ENCODE assay signal across 18 mouse cellular contexts in genomic region chr7:64513621-64514020, GRCm38 (mm10). TPM values are rescaled to one million over a fixed set of nuclear protein-coding genes. Genes with fewer than 3 reads are reported as not detected.
DNase-seq lines count a peak whose midpoint lies in the region; ATAC-seq and TF ChIP-seq lines count a peak whose summit lies in the region.
"Had no signal": no experiment of that assay in that cellular context is flagged by ENCODE, and none has a peak within 500 bp of the region (broad histone marks: within the 10 kb centered on the region; RNA-seq: fewer than 3 reads in every experiment).

No protein-coding gene starts in this region.

- no peaks in the 10 kb centered on the region for H3K4me1 ChIP-seq in heart, embryonic 12.5 days (replicated peaks)
- peaks cover 3% of the 10 kb centered on the region for H3K4me1 ChIP-seq in liver, postnatal 0 days (ENCODE audit: insufficient read depth)
- no peaks in the 10 kb centered on the region for H3K4me1 ChIP-seq in liver, embryonic 12.5 days
- H3K4me1 ChIP-seq: embryonic facial prominence, embryonic 13.5 days had no signal

- H3K9ac ChIP-seq in heart, embryonic 12.5 days, result no peak overlapping the region
- no peak overlapping the region for H3K9ac ChIP-seq in liver, postnatal 0 days (replicated peaks)
- no peak overlapping the region for H3K9ac ChIP-seq in liver, embryonic 12.5 days
- H3K9ac ChIP-seq: embryonic facial prominence, embryonic 13.5 days; forebrain, embryonic 12.5 days; hindbrain, embryonic 14.5 days had no signal

- DNase-seq in heart, adult 11 months, result peak; percentile 70
- peak; percentile 53 for DNase-seq in liver, postnatal 0 days
- peak; percentile 34 for DNase-seq in cerebellum, adult 9-10 months
- no peak for DNase-seq in left cerebral cortex, postnatal 25 days (ENCODE audit: low spot score in 2 of 2)
- DNase-seq: adrenal gland, adult 8-10 months; gastrocnemius, postnatal 10 days; heart, adult 2 months had no signal

- no peak for TF ChIP-seq EP300 in liver, postnatal 0 days (IDR thresholded peaks at IDR 0.05; ENCODE audit: low read depth)

- H3K36me3 ChIP-seq in heart, embryonic 12.5 days, result no peaks in the 10 kb centered on the region
- no peaks in the 10 kb centered on the region for H3K36me3 ChIP-seq in liver, postnatal 0 days (replicated peaks; ENCODE audit: insufficient read depth, low read length)
- no peaks in the 10 kb centered on the region for H3K36me3 ChIP-seq in liver, embryonic 12.5 days
- H3K36me3 ChIP-seq: embryonic facial prominence, embryonic 13.5 days; G1E had no signal

- H3K27ac ChIP-seq in heart, embryonic 12.5 days (ENCODE audit: poor library complexity, severe bottlenecking), result no peak overlapping the region
- no peak overlapping the region for H3K27ac ChIP-seq in liver, postnatal 0 days (ENCODE audit: low read depth)
- H3K27ac ChIP-seq in liver, embryonic 12.5 days, result no peak overlapping the region
- H3K27ac ChIP-seq: embryonic facial prominence, embryonic 13.5 days; forebrain, embryonic 12.5 days; heart, adult 2 months; hindbrain, embryonic 10.5 days; hindbrain, embryonic 14.5 days had no signal

- H3K27me3 ChIP-seq in heart, embryonic 12.5 days (replicated peaks), result no peaks in the 10 kb centered on the region
- no peaks in the 10 kb centered on the region for H3K27me3 ChIP-seq in liver, postnatal 0 days (ENCODE audit: insufficient read depth, low read length)
- no peaks in the 10 kb centered on the region for H3K27me3 ChIP-seq in liver, embryonic 12.5 days (replicated peaks)
- H3K27me3 ChIP-seq: embryonic facial prominence, embryonic 13.5 days; forebrain, embryonic 12.5 days had no signal

- intact Hi-C loops in left cerebral cortex, postnatal 25 days (cut with DNase I), result no loop called here

- peaks cover 3% of the 10 kb centered on the region; the same call in 1 of the 2 replicates for H3K9me3 ChIP-seq in heart, embryonic 12.5 days (replicated peaks)
- H3K9me3 ChIP-seq in liver, postnatal 0 days (ENCODE audit: low read length), result no peaks in the 10 kb centered on the region
- H3K9me3 ChIP-seq in liver, embryonic 12.5 days (replicated peaks), result no peaks in the 10 kb centered on the region
- H3K9me3 ChIP-seq: embryonic facial prominence, embryonic 13.5 days; forebrain, embryonic 12.5 days; hindbrain, embryonic 10.5 days had no signal

- WGBS in heart, embryonic 12.5 days, result 86% methylated on average over 3 of the region's 3 CpGs
- 70% methylated on average over 3 of the region's 3 CpGs for WGBS in liver, postnatal 0 days (ENCODE audit: insufficient replicate concordance)
- WGBS in liver, embryonic 12.5 days (ENCODE audit: insufficient replicate concordance), result 77% methylated on average over 3 of the region's 3 CpGs

- H3K4me3 ChIP-seq in heart, embryonic 12.5 days, result no peak overlapping the region
- no peak overlapping the region for H3K4me3 ChIP-seq in liver, postnatal 0 days (ENCODE audit: low read depth, low read length)
- no peak overlapping the region for H3K4me3 ChIP-seq in liver, embryonic 12.5 days
- H3K4me3 ChIP-seq: embryonic facial prominence, embryonic 13.5 days; forebrain, embryonic 12.5 days; heart, adult 2 months; hindbrain, embryonic 10.5 days had no signal

- no peak overlapping the region for H3K4me2 ChIP-seq in heart, embryonic 12.5 days
- H3K4me2 ChIP-seq in liver, postnatal 0 days (ENCODE audit: low read depth, low read length), result no peak overlapping the region
- H3K4me2 ChIP-seq in liver, embryonic 12.5 days, result no peak overlapping the region
- H3K4me2 ChIP-seq: embryonic facial prominence, embryonic 13.5 days; forebrain, embryonic 12.5 days; heart, embryonic 11.5 days; hindbrain, embryonic 14.5 days had no signal

- ATAC-seq in heart, embryonic 12.5 days (ENCODE audit: insufficient number of reproducible peaks, low FRiP score), result no peak
- ATAC-seq in liver, postnatal 0 days, result peak; percentile 96
- ATAC-seq in liver, embryonic 12.5 days, result no peak
- no peak for ATAC-seq in CD4-positive, CD25-positive, alpha-beta regulatory T cell, adult 4 months
- ATAC-seq: forebrain, embryonic 16.5 days; intestine, embryonic 16.5 days had no signal

- no peak for TF ChIP-seq CTCF in liver, postnatal 0 days (IDR thresholded peaks at IDR 0.05; ENCODE audit: low read depth)

RNA-seq across cellular contexts. Expression of gene Apba2, which starts 12.1 kb away (rescaled TPM):
- 0.32 and 0.57 TPM in 2 replicates for polyA plus RNA-seq in heart, embryonic 12.5 days (2016; fragmentation: Nextera tagmentation; extraction: Ambion mirVana)
- not detected in 2 replicates for polyA plus RNA-seq in liver, postnatal 0 days (2015; fragmentation: Nextera tagmentation; extraction: Ambion mirVana)
- polyA plus RNA-seq in liver, embryonic 12.5 days (2016; fragmentation: Nextera tagmentation; extraction: Ambion mirVana), result 0.12 and 0.18 TPM in 2 replicates
- total RNA-seq in left cerebral cortex, postnatal 25 days (2021), result 100 to 1,000 TPM; 246 to 248 TPM
- polyA plus RNA-seq in CD4-positive, CD25-positive, alpha-beta regulatory T cell, adult 4 months (2017; shearing (Covaris generic)), result not detected
- polyA plus RNA-seq: G1E had no signal

Comparison
In these comparisons a context has a peak if more than half of its experiments do, and no peak if none do; other contexts are left out.
1. DNase-seq: peak in heart, adult 11 months (single experiment), liver, postnatal 0 days (single experiment) and cerebellum, adult 9-10 months (single experiment); none in left cerebral cortex, postnatal 25 days (0 of 2).